Mouse (Mus musculus) adrenal gland, postnatal 10 days (tissue): ENCODE data around the gene Pkhd1. TPM values are rescaled to one million over a fixed set of nuclear protein-coding genes. Genes with fewer than 3 reads are reported as not detected.

Source experiments
- total RNA-seq, 2 experiments: library from RNA; stranded (reverse); gene quantifications; 2 replicates each; pipeline ENCODE4 v1.2.3; 2021

Pkhd1 gene
- total RNA-seq, 2 experiments from 2014 or later = 0.39 to 1.1 TPM

Other genes with a start within 250 kb of the Pkhd1 start
- gene Il17a, start 112.8 kb upstream of the Pkhd1 start, total RNA-seq = not detected
- not detected for gene Il17f, start 172.6 kb upstream of the Pkhd1 start, total RNA-seq
- 10 to 100 TPM; 40.3 to 54.6 TPM for gene Mcm3, start 202.2 kb upstream of the Pkhd1 start, total RNA-seq